Mouse (Mus musculus) neutrophil, adult 5-6 weeks (primary cell): ENCODE data around the gene Srrm3. TPM values are rescaled to one million over a fixed set of nuclear protein-coding genes. Genes with fewer than 3 reads are reported as not detected.

Experiments used
- ATAC-seq: fragments of 151-379, 151-347 bp; 2 replicates; pipeline ENCODE4 v1.8.0; 2017; ENCODE audit warnings: mild to moderate bottlenecking, moderate TSS enrichment; ENCODE audit not compliant: insufficient number of reproducible peaks, poor library complexity, low FRiP score, severe bottlenecking; ENCODE audit errors: extremely low read depth
- total RNA-seq: library from RNA; stranded (forward); fragments of 200-1000 nt; gene quantifications from 2 replicates; pipeline ENCODE4 v1.2.3, GENCODE M21; 2017

Gene Srrm3
- total RNA-seq, 1 experiment from 2014 or later: not detected

GRCm38 (mm10) chr5:135898995-135899394 is 92.3 kb downstream of the Srrm3 start:
- ATAC-seq: no peak

- ATAC-seq: no peak
These were observed 93.1 kb downstream of the Srrm3 start for GRCm38 (mm10) chr5:135899833-135900232.

GRCm38 (mm10) chr5:135900701-135901100 is 94.0 kb downstream of the Srrm3 start:
- ATAC-seq: no peak

- ATAC-seq: no peak
These were observed 94.8 kb downstream of the Srrm3 start for GRCm38 (mm10) chr5:135901354-135902095.

GRCm38 (mm10) chr5:135903058-135903457 is 96.4 kb downstream of the Srrm3 start:
- no peak for ATAC-seq

GRCm38 (mm10) chr5:135903551-135904151 is 97.0 kb downstream of the Srrm3 start:
- peak; percentile 52; the same call in 1 of the 2 replicates for ATAC-seq

- ATAC-seq: no peak
These were observed 97.6 kb downstream of the Srrm3 start for GRCm38 (mm10) chr5:135904259-135904658.

- no peak for ATAC-seq
These were observed 98.9 kb downstream of the Srrm3 start for GRCm38 (mm10) chr5:135905320-135906225.

- ATAC-seq: no peak
These were observed 100.2 kb downstream of the Srrm3 start for GRCm38 (mm10) chr5:135906846-135907245.

GRCm38 (mm10) chr5:135907256-135907655 is 100.6 kb downstream of the Srrm3 start:
- no peak for ATAC-seq

GRCm38 (mm10) chr5:135908185-135908584 is 101.5 kb downstream of the Srrm3 start:
- no peak for ATAC-seq

- no peak for ATAC-seq
These were observed 102.3 kb downstream of the Srrm3 start for GRCm38 (mm10) chr5:135908989-135909388.

- ATAC-seq: no peak
These were observed 103.0 kb downstream of the Srrm3 start for GRCm38 (mm10) chr5:135909646-135910045.

GRCm38 (mm10) chr5:135910813-135911212 is 104.1 kb downstream of the Srrm3 start:
- no peak for ATAC-seq

- no peak for ATAC-seq
These were observed 105.0 kb downstream of the Srrm3 start for GRCm38 (mm10) chr5:135911633-135912220.

GRCm38 (mm10) chr5:135913201-135913600 is 106.5 kb downstream of the Srrm3 start:
- no peak for ATAC-seq

GRCm38 (mm10) chr5:135914156-135914555 is 107.5 kb downstream of the Srrm3 start:
- no peak for ATAC-seq

GRCm38 (mm10) chr5:135916051-135916565 is 109.4 kb downstream of the Srrm3 start:
- no peak for ATAC-seq

- ATAC-seq: no peak
These were observed 109.9 kb downstream of the Srrm3 start for GRCm38 (mm10) chr5:135916601-135917000.
